Mouse (Mus musculus): Measurements from ENCODE around the gene Npr3.
"Not testable (repeated sequence)": the region's sequence is repeated elsewhere in the genome, so short reads cannot be mapped to it uniquely, and the experiment has no call there.

Npr3 gene

GRCm38 (mm10) chr15:11881822-11882221 is 25.3 kb downstream of the Npr3 start:
- DNase-seq, result no peak

GRCm38 (mm10) chr15:11878334-11878733 is 28.8 kb downstream of the Npr3 start:
- DNase-seq, result no peak

GRCm38 (mm10) chr15:11877273-11877672 is 29.8 kb downstream of the Npr3 start:
- DNase-seq, result no peak

- DNase-seq, result no peak
Measured at GRCm38 (mm10) chr15:11866918-11867317, 40.2 kb downstream of the Npr3 start.

- DNase-seq, result no peak
Measured at GRCm38 (mm10) chr15:11863540-11863818, 43.6 kb downstream of the Npr3 start.

GRCm38 (mm10) chr15:11862785-11863539 is 44.1 kb downstream of the Npr3 start:
- DNase-seq, result peak; percentile 22 to 41

GRCm38 (mm10) chr15:11862253-11862652 is 44.8 kb downstream of the Npr3 start:
- DNase-seq, result no peak

- DNase-seq, result no peak
Measured at GRCm38 (mm10) chr15:11860259-11860658, 46.8 kb downstream of the Npr3 start.

- no peak for DNase-seq
Measured at GRCm38 (mm10) chr15:11859829-11860228, 47.3 kb downstream of the Npr3 start.

- no peak for DNase-seq
Measured at GRCm38 (mm10) chr15:11858411-11858810, 48.7 kb downstream of the Npr3 start.

- no peak for DNase-seq
Measured at GRCm38 (mm10) chr15:11845204-11846062, 61.7 kb downstream of the Npr3 start.

GRCm38 (mm10) chr15:11844115-11844514 is 63.0 kb downstream of the Npr3 start:
- no peak for DNase-seq

- DNase-seq, result no peak
Measured at GRCm38 (mm10) chr15:11841828-11842227, 65.3 kb downstream of the Npr3 start.

- no peak for DNase-seq
Measured at GRCm38 (mm10) chr15:11835913-11836312, 71.2 kb downstream of the Npr3 start.

- not testable (repeated sequence) for DNase-seq
Measured at GRCm38 (mm10) chr15:11822347-11822746, 84.7 kb downstream of the Npr3 start.

- DNase-seq, result no peak
Measured at GRCm38 (mm10) chr15:11815551-11815950, 91.5 kb downstream of the Npr3 start.

- DNase-seq, result no peak
Measured at GRCm38 (mm10) chr15:11803576-11803975, 103.5 kb downstream of the Npr3 start.

GRCm38 (mm10) chr15:11801863-11802722 is 105.0 kb downstream of the Npr3 start:
- peak; percentile 72 to 75 for DNase-seq

GRCm38 (mm10) chr15:11794632-11795031 is 112.5 kb downstream of the Npr3 start:
- DNase-seq, result no peak
